Mouse (Mus musculus) myocyte (in vitro differentiated cells): ENCODE data around the gene Gm8773. TPM values are rescaled to one million over a fixed set of nuclear protein-coding genes. Genes with fewer than 3 reads are reported as not detected.

ENCODE experiments used
- H3K27me3 ChIP-seq: one replicate; pipeline ENCODE4 v1.6.1; 2011; ENCODE audit not compliant: control insufficient read depth, insufficient read depth, insufficient read length
- H3K36me3 ChIP-seq: one replicate; pipeline ENCODE4 v1.6.1; 2011; ENCODE audit not compliant: control insufficient read depth, insufficient read depth
- H3K4me2 ChIP-seq: one replicate; pipeline ENCODE4 v1.6.1; 2011; ENCODE audit warnings: low read depth, control low read depth
- H3K4me3 ChIP-seq: one replicate; pipeline ENCODE4 v1.5.1; 2011; ENCODE audit warnings: mild to moderate bottlenecking, control low read depth, moderate library complexity
- H3K79me2 ChIP-seq: one replicate; pipeline ENCODE4 v1.6.1; 2011; ENCODE audit not compliant: control insufficient read depth, insufficient read depth
- H3ac ChIP-seq: one replicate; pipeline ENCODE4 v1.6.1; 2011; ENCODE audit not compliant: control insufficient read depth, insufficient read length
- CEBPB ChIP-seq: IDR thresholded peaks from 2 replicates; pipeline ENCODE4 v1.6.1; 2011; ENCODE audit warnings: mild to moderate bottlenecking, moderate library complexity; ENCODE audit not compliant: poor library complexity, insufficient read depth, severe bottlenecking
- E2F4 ChIP-seq: IDR thresholded peaks from one replicate; pipeline ENCODE4 v1.6.1; 2011; ENCODE audit warnings: mild to moderate bottlenecking, control low read depth, moderate library complexity; ENCODE audit not compliant: insufficient read depth
- MAX ChIP-seq: IDR thresholded peaks from one replicate; pipeline ENCODE4 v1.6.1; 2011; ENCODE audit warnings: low read depth, mild to moderate bottlenecking, control low read depth
- MYOD1 ChIP-seq, 3 experiments: IDR thresholded peaks; one replicate each; pipeline ENCODE4 v1.6.1; 2011; ENCODE audit warnings: control low read depth in 2 of 3, low read depth in 2 of 3, mild to moderate bottlenecking in 2 of 3, moderate library complexity in 1 of 3; ENCODE audit not compliant: insufficient read length in 2 of 3, control insufficient read depth in 1 of 3
- MYOG ChIP-seq, 3 experiments: IDR thresholded peaks; one replicate each; pipeline ENCODE4 v1.6.1; 2011; ENCODE audit warnings: control low read depth in 2 of 3, low read depth in 2 of 3, mild to moderate bottlenecking in 2 of 3; ENCODE audit not compliant: insufficient read length in 2 of 3, control insufficient read depth in 1 of 3, insufficient read depth in 1 of 3
- POLR2A ChIP-seq: IDR thresholded peaks from one replicate; pipeline ENCODE4 v1.6.1; 2011; ENCODE audit warnings: low read depth, mild to moderate bottlenecking, control low read depth, moderate library complexity; ENCODE audit not compliant: insufficient read length
- POLR2AphosphoS2 ChIP-seq: IDR thresholded peaks from one replicate; pipeline ENCODE4 v1.6.1; 2011; ENCODE audit warnings: low read depth, control low read depth; ENCODE audit not compliant: insufficient read length
- REST ChIP-seq: IDR thresholded peaks from one replicate; pipeline ENCODE4 v1.6.1; 2011; ENCODE audit warnings: mild to moderate bottlenecking, control low read depth, moderate library complexity; ENCODE audit not compliant: insufficient read depth, insufficient read length
- SRF ChIP-seq: IDR thresholded peaks from one replicate; pipeline ENCODE4 v1.6.1; 2011; ENCODE audit warnings: low read depth; ENCODE audit not compliant: control insufficient read depth, insufficient read length
- TCF12 ChIP-seq: IDR thresholded peaks from one replicate; pipeline ENCODE4 v1.6.1; 2011; ENCODE audit warnings: mild to moderate bottlenecking, control low read depth; ENCODE audit not compliant: poor library complexity, insufficient read depth, severe bottlenecking
- TCF3 ChIP-seq: IDR thresholded peaks from one replicate; pipeline ENCODE4 v1.6.1; 2011; ENCODE audit warnings: low read depth, control low read depth; ENCODE audit not compliant: insufficient read length
- USF1 ChIP-seq: IDR thresholded peaks from one replicate; pipeline ENCODE4 v1.6.1; 2011; ENCODE audit warnings: low read depth, mild to moderate bottlenecking, control low read depth, moderate library complexity
- polyA plus RNA-seq: library from polyadenylated mRNA; unstranded; fragments of >200 nt; fragmentation: generic; extraction: Trizol; gene quantifications from one replicate; pipeline ENCODE4 v1.2.1, GENCODE M21; 2012; ENCODE audit warnings: missing spikeins

Gene Gm8773
- polyA plus RNA-seq, 1 experiment = 0.44 TPM

GRCm38 (mm10) chr5:5551110-5551509 lies 22.5 kb upstream of the Gm8773 start:
- no peak overlapping the region for H3K4me2 ChIP-seq
- no peak overlapping the region for H3ac ChIP-seq
- H3K27me3 ChIP-seq = no peaks in the 10 kb centered on the region
- no peak for TF ChIP-seq MYOG (IDR thresholded peaks at IDR 0.05; ENCODE audit: control insufficient read depth in 1 of 3, insufficient read depth in 1 of 3, insufficient read length in 2 of 3, low read depth in 2 of 3)
- TF ChIP-seq USF1 = no peak
- no peak for TF ChIP-seq POLR2AphosphoS2
- TF ChIP-seq E2F4 = no peak
- TF ChIP-seq POLR2A = no peak
- TF ChIP-seq TCF12 = no peak
- TF ChIP-seq REST = no peak
- no peak for TF ChIP-seq CEBPB
- no peak for TF ChIP-seq SRF
- TF ChIP-seq TCF3 = no peak
- TF ChIP-seq MAX = no peak
- TF ChIP-seq MYOD1 (IDR thresholded peaks at IDR 0.05; ENCODE audit: control insufficient read depth in 1 of 3, insufficient read length in 2 of 3, low read depth in 2 of 3) = no peak
- H3K4me3 ChIP-seq = no peak overlapping the region
- no peaks in the 10 kb centered on the region for H3K79me2 ChIP-seq
- H3K36me3 ChIP-seq = peaks cover 18% of the 10 kb centered on the region

- Histone ChIP-seq H3K4me2 (peak within 1 kb of the TSS; percentile 88), H3K27me3 (no peaks in the 10 kb centered on the region), H3K36me3 (no peaks in the 10 kb centered on the region), H3ac (peak within 1 kb of the TSS; percentile 1), H3K4me3 (peak within 1 kb of the TSS; percentile 52), H3K79me2 (peaks cover 12% of the 10 kb centered on the region)
- TF ChIP-seq MYOG (IDR thresholded peaks at IDR 0.05; ENCODE audit: control insufficient read depth in 1 of 3, insufficient read depth in 1 of 3, insufficient read length in 2 of 3, low read depth in 2 of 3) (no peak), CEBPB (no peak), USF1 (no peak), POLR2A (peak; percentile 82), SRF (peak; percentile 63), E2F4 (peak; percentile 19), POLR2AphosphoS2 (peak; percentile 64), TCF12 (no peak), REST (no peak), MAX (no peak), TCF3 (no peak), MYOD1 (IDR thresholded peaks at IDR 0.05; ENCODE audit: control insufficient read depth in 1 of 3, insufficient read length in 2 of 3, low read depth in 2 of 3) (peak in 1 of 3 experiments; percentile 46)
Measured at GRCm38 (mm10) chr5:5559079-5559740, 14.4 kb upstream of the Gm8773 start, which contains the start of gene Gtpbp10. Gtpbp10 (minus strand) TSS chr5:5559538.

- no peaks in the 10 kb centered on the region for H3K36me3 ChIP-seq
- peak overlapping the region; percentile 79 for H3K4me2 ChIP-seq
- H3K4me3 ChIP-seq = peak overlapping the region; percentile 52
- peaks cover 12% of the 10 kb centered on the region for H3K79me2 ChIP-seq
- TF ChIP-seq USF1 = no peak
- TF ChIP-seq REST = no peak
- no peak for TF ChIP-seq MYOG (IDR thresholded peaks at IDR 0.05; ENCODE audit: control insufficient read depth in 1 of 3, insufficient read depth in 1 of 3, insufficient read length in 2 of 3, low read depth in 2 of 3)
- TF ChIP-seq TCF12 = no peak
- no peak for TF ChIP-seq CEBPB
- no peak for TF ChIP-seq E2F4
- TF ChIP-seq MYOD1 (IDR thresholded peaks at IDR 0.05; ENCODE audit: control insufficient read depth in 1 of 3, insufficient read length in 2 of 3, low read depth in 2 of 3) = no peak
- H3ac ChIP-seq = no peak overlapping the region
- no peaks in the 10 kb centered on the region for H3K27me3 ChIP-seq
Measured at GRCm38 (mm10) chr5:5559798-5560197, 13.8 kb upstream of the Gm8773 start.

DNA sequence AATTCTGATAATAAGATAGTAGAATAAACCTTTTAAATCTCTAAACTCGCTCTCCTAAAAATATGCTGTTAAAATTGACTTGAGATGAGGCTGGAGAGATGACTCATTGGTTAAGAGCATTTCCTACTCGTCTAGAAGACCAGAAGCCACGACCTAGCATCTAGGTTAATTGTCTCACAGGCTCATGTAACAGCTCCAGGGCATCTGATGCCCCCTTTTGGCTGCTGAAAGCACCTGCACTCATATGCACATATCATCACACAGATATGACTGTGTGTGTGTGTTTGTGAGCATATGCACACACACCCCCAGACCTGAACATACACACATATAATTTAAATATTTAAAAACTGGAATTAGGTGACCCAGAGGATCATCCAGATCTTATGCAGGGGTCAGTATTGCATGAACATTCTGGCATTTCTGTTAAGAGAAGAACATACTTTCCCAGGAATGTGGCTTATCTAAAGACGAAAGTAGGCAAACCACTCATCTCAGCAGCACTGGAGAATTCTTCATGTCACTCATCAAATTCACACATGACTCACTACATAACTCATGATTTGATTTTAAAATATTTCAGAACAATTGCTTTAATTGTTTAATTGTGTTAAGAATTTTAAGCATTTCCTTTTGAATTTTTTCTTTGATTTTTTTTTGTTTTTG lies 12.4 kb upstream of the Gm8773 start:
- Histone ChIP-seq H3K27me3 (no peaks in the 10 kb centered on the region), H3K4me3 (no peak overlapping the region), H3K36me3 (no peaks in the 10 kb centered on the region), H3ac (no peak overlapping the region), H3K4me2 (no peak overlapping the region), H3K79me2 (peaks cover 12% of the 10 kb centered on the region)
- no peak for TF ChIP-seq REST
- no peak for TF ChIP-seq POLR2AphosphoS2
- no peak for TF ChIP-seq TCF12
- no peak for TF ChIP-seq E2F4
- no peak for TF ChIP-seq MAX
- TF ChIP-seq SRF = no peak
- TF ChIP-seq CEBPB = no peak
- TF ChIP-seq USF1 = no peak
- TF ChIP-seq MYOD1 (IDR thresholded peaks at IDR 0.05; ENCODE audit: control insufficient read depth in 1 of 3, insufficient read length in 2 of 3, low read depth in 2 of 3) = no peak
- no peak for TF ChIP-seq POLR2A
- no peak for TF ChIP-seq TCF3
- no peak for TF ChIP-seq MYOG (IDR thresholded peaks at IDR 0.05; ENCODE audit: control insufficient read depth in 1 of 3, insufficient read depth in 1 of 3, insufficient read length in 2 of 3, low read depth in 2 of 3)
